Mouse (Mus musculus): Measurements from ENCODE around the gene Coq10a. TPM values are rescaled to one million over a fixed set of nuclear protein-coding genes. Genes with fewer than 3 reads are reported as not detected.

Coq10a gene
- polyA plus RNA-seq, 1 experiment from 2014 or later = 33.7 TPM

GRCm38 (mm10) chr10:128401638-128402037 lies 32.8 kb upstream of the Coq10a start:
- H3K4me3 ChIP-seq = no peak overlapping the region
- H3K4me1 ChIP-seq = no peaks in the 10 kb centered on the region
- no peak overlapping the region for H3K4me2 ChIP-seq (replicated peaks)
- H3K27me3 ChIP-seq = no peaks in the 10 kb centered on the region
- peaks cover 8% of the 10 kb centered on the region for H3K36me3 ChIP-seq
- no peaks in the 10 kb centered on the region for H3K9me3 ChIP-seq
- ATAC-seq (replicated peaks) = no peak
- no peak overlapping the region for H3K9ac ChIP-seq (replicated peaks)
- H3K27ac ChIP-seq (replicated peaks) = no peak overlapping the region
- WGBS = 80% methylated on average over 9 of the region's 9 CpGs

GRCm38 (mm10) chr10:128401056-128401455 lies 32.3 kb upstream of the Coq10a start, which contains the start of gene Slc39a5:
Slc39a5 (minus strand) TSS chr10:128401229.
- H3K4me2 ChIP-seq (replicated peaks) = no peak within 1 kb of the TSS
- WGBS = 11% methylated on average over 2 of the region's 2 CpGs
- no peak for ATAC-seq (replicated peaks)
- no peak within 1 kb of the TSS for H3K4me3 ChIP-seq
- no peak within 1 kb of the TSS for H3K27ac ChIP-seq (replicated peaks)
- H3K36me3 ChIP-seq = peaks cover 8% of the 10 kb centered on the region
- no peak within 1 kb of the TSS for H3K9ac ChIP-seq (replicated peaks)
- H3K27me3 ChIP-seq = no peaks in the 10 kb centered on the region
- H3K4me1 ChIP-seq = no peaks in the 10 kb centered on the region
- no peaks in the 10 kb centered on the region for H3K9me3 ChIP-seq

GRCm38 (mm10) chr10:128400338-128400737 lies 31.5 kb upstream of the Coq10a start:
- H3K4me3 ChIP-seq = no peak overlapping the region
- no peaks in the 10 kb centered on the region for H3K4me1 ChIP-seq
- no peaks in the 10 kb centered on the region for H3K27me3 ChIP-seq
- peaks cover 13% of the 10 kb centered on the region for H3K36me3 ChIP-seq
- H3K9me3 ChIP-seq = no peaks in the 10 kb centered on the region
- H3K27ac ChIP-seq (replicated peaks) = no peak overlapping the region
- H3K4me2 ChIP-seq (replicated peaks) = no peak overlapping the region
- H3K9ac ChIP-seq (replicated peaks) = no peak overlapping the region
- ATAC-seq (replicated peaks) = no peak
- 37% methylated on average over 5 of the region's 5 CpGs for WGBS

GRCm38 (mm10) chr10:128397466-128397865 lies 28.7 kb upstream of the Coq10a start:
- Histone ChIP-seq H3K27ac (replicated peaks) (no peak overlapping the region), H3K4me2 (replicated peaks) (no peak overlapping the region), H3K9me3 (no peaks in the 10 kb centered on the region), H3K4me3 (no peak overlapping the region), H3K4me1 (no peaks in the 10 kb centered on the region), H3K27me3 (no peaks in the 10 kb centered on the region), H3K9ac (replicated peaks) (no peak overlapping the region), H3K36me3 (peaks cover 23% of the 10 kb centered on the region)
- ATAC-seq (replicated peaks) = no peak
- WGBS = 68% methylated on average over 7 of the region's 7 CpGs

- no peak overlapping the region for H3K9ac ChIP-seq (replicated peaks)
- no peak for ATAC-seq (replicated peaks)
- no peaks in the 10 kb centered on the region for H3K27me3 ChIP-seq
- H3K9me3 ChIP-seq = no peaks in the 10 kb centered on the region
- H3K27ac ChIP-seq (replicated peaks) = no peak overlapping the region
- H3K4me2 ChIP-seq (replicated peaks) = no peak overlapping the region
- 73% methylated on average over 10 of the region's 10 CpGs for WGBS
- peaks cover 29% of the 10 kb centered on the region for H3K36me3 ChIP-seq
- H3K4me1 ChIP-seq = no peaks in the 10 kb centered on the region
- no peak overlapping the region for H3K4me3 ChIP-seq
Observed at GRCm38 (mm10) chr10:128396716-128397264, 28.0 kb upstream of the Coq10a start.

- no peak overlapping the region for H3K27ac ChIP-seq (replicated peaks)
- no peak overlapping the region for H3K4me2 ChIP-seq (replicated peaks)
- 71% methylated on average over 11 of the region's 11 CpGs for WGBS
- no peak overlapping the region for H3K4me3 ChIP-seq
- no peaks in the 10 kb centered on the region for H3K27me3 ChIP-seq
- H3K9me3 ChIP-seq = no peaks in the 10 kb centered on the region
- no peaks in the 10 kb centered on the region for H3K4me1 ChIP-seq
- no peak overlapping the region for H3K9ac ChIP-seq (replicated peaks)
- no peak for ATAC-seq (replicated peaks)
- peaks cover 32% of the 10 kb centered on the region for H3K36me3 ChIP-seq
Observed at GRCm38 (mm10) chr10:128396017-128396673, 27.3 kb upstream of the Coq10a start.

- no peak overlapping the region for H3K27ac ChIP-seq (replicated peaks)
- no peak overlapping the region for H3K4me3 ChIP-seq
- no peaks in the 10 kb centered on the region for H3K4me1 ChIP-seq
- H3K9me3 ChIP-seq = no peaks in the 10 kb centered on the region
- ATAC-seq (replicated peaks) = no peak
- H3K27me3 ChIP-seq = no peaks in the 10 kb centered on the region
- 76% methylated on average over 6 of the region's 6 CpGs for WGBS
- H3K36me3 ChIP-seq = peaks cover 73% of the 10 kb centered on the region
- no peak overlapping the region for H3K9ac ChIP-seq (replicated peaks)
- no peak overlapping the region for H3K4me2 ChIP-seq (replicated peaks)
Observed at GRCm38 (mm10) chr10:128391850-128392249, 23.1 kb upstream of the Coq10a start.

- H3K36me3 ChIP-seq = peaks cover 83% of the 10 kb centered on the region
- no peak overlapping the region for H3K27ac ChIP-seq (replicated peaks)
- no peak overlapping the region for H3K4me3 ChIP-seq
- 89% methylated on average over 12 of the region's 12 CpGs for WGBS
- H3K4me1 ChIP-seq = no peaks in the 10 kb centered on the region
- ATAC-seq (replicated peaks) = no peak
- no peaks in the 10 kb centered on the region for H3K9me3 ChIP-seq
- no peak overlapping the region for H3K4me2 ChIP-seq (replicated peaks)
- no peaks in the 10 kb centered on the region for H3K27me3 ChIP-seq
- no peak overlapping the region for H3K9ac ChIP-seq (replicated peaks)
Observed at GRCm38 (mm10) chr10:128390366-128390765, 21.6 kb upstream of the Coq10a start.

- Histone ChIP-seq H3K9me3 (no peaks in the 10 kb centered on the region), H3K36me3 (peaks cover 91% of the 10 kb centered on the region), H3K27me3 (no peaks in the 10 kb centered on the region), H3K9ac (replicated peaks) (no peak overlapping the region), H3K4me2 (replicated peaks) (no peak overlapping the region), H3K4me3 (no peak overlapping the region), H3K4me1 (no peaks in the 10 kb centered on the region), H3K27ac (replicated peaks) (no peak overlapping the region)
- no peak for ATAC-seq (replicated peaks)
- WGBS = 86% methylated on average over 6 of the region's 6 CpGs
Observed at GRCm38 (mm10) chr10:128389570-128389969, 20.8 kb upstream of the Coq10a start.

GRCm38 (mm10) chr10:128388941-128389340 lies 20.1 kb upstream of the Coq10a start:
- Histone ChIP-seq H3K36me3 (peaks cover 97% of the 10 kb centered on the region), H3K4me2 (replicated peaks) (no peak overlapping the region), H3K27ac (replicated peaks) (no peak overlapping the region), H3K4me1 (no peaks in the 10 kb centered on the region), H3K27me3 (no peaks in the 10 kb centered on the region), H3K4me3 (no peak overlapping the region), H3K9me3 (no peaks in the 10 kb centered on the region), H3K9ac (replicated peaks) (no peak overlapping the region)
- 87% methylated on average over 14 of the region's 14 CpGs for whole genome bisulfite sequencing
- no peak for ATAC-seq (replicated peaks)

GRCm38 (mm10) chr10:128385902-128386301 lies 17.1 kb upstream of the Coq10a start:
- Histone ChIP-seq H3K9me3 (no peaks in the 10 kb centered on the region), H3K4me2 (replicated peaks) (no peak overlapping the region), H3K36me3 (peaks cover 98% of the 10 kb centered on the region), H3K4me3 (no peak overlapping the region), H3K27ac (replicated peaks) (no peak overlapping the region), H3K9ac (replicated peaks) (no peak overlapping the region), H3K27me3 (no peaks in the 10 kb centered on the region), H3K4me1 (no peaks in the 10 kb centered on the region)
- ATAC-seq (replicated peaks) = 0 out of 2 replicates have a peak, but pooled peaks have one; percentile 44
- 93% methylated on average over 7 of the region's 7 CpGs for WGBS

- no peaks in the 10 kb centered on the region for H3K27me3 ChIP-seq
- 87% methylated on average over 8 of the region's 8 CpGs for WGBS
- no peak overlapping the region for H3K4me2 ChIP-seq (replicated peaks)
- no peak for ATAC-seq (replicated peaks)
- H3K9ac ChIP-seq (replicated peaks) = no peak overlapping the region
- no peak overlapping the region for H3K4me3 ChIP-seq
- no peaks in the 10 kb centered on the region for H3K9me3 ChIP-seq
- H3K36me3 ChIP-seq = peaks cover 87% of the 10 kb centered on the region
- peaks cover 17% of the 10 kb centered on the region for H3K4me1 ChIP-seq
- H3K27ac ChIP-seq (replicated peaks) = no peak overlapping the region
Observed at GRCm38 (mm10) chr10:128382482-128382881, 13.7 kb upstream of the Coq10a start.

GRCm38 (mm10) chr10:128380565-128380964 lies 11.8 kb upstream of the Coq10a start:
- Histone ChIP-seq H3K27ac (replicated peaks) (no peak overlapping the region), H3K9me3 (no peaks in the 10 kb centered on the region), H3K4me3 (no peak overlapping the region), H3K36me3 (peaks cover 68% of the 10 kb centered on the region), H3K4me2 (replicated peaks) (no peak overlapping the region), H3K9ac (replicated peaks) (no peak overlapping the region), H3K4me1 (peaks cover 25% of the 10 kb centered on the region), H3K27me3 (no peaks in the 10 kb centered on the region)
- no peak for ATAC-seq (replicated peaks)
- 83% methylated on average over 5 of the region's 5 CpGs for WGBS
